Mouse (Mus musculus) liver, postnatal 0 days (tissue): ENCODE results near the gene Gsta1.

ENCODE experiments used
- CTCF ChIP-seq: sonication (generic); IDR thresholded peaks from 2 replicates; pipeline ENCODE4 v1.5.1; 2016; ENCODE audit warnings: antibody characterized with exemption, low read depth
- EP300 ChIP-seq: IDR thresholded peaks from 2 replicates; pipeline ENCODE4 v1.6.1; 2016; ENCODE audit warnings: antibody characterized with exemption, low read depth, mild to moderate bottlenecking

DNA sequence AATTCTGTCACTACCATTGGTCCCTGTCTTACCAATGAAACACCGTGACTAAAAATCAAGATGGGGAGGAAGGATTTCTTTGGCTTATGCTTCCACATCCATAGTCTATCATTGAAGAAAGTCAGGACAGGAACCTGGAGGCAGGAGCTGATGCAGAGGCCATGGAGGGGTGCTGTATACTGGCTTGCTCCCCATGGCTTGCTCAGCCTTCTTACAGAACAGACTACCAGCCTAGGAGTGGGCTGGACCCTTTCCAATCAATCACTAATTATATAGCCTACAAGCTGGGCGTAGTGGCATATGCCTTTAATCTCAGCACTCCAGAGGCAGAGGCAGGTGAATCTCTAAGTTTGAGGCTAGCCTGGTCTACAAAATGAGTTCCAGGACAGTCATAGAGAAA is 19.6 kb upstream of the Gsta1 start:
- TF ChIP-seq CTCF (no peak), EP300 (no peak)
